Mouse (Mus musculus) CH12.LX (cell line): ENCODE results near the gene Rasal3. TPM values are rescaled to one million over a fixed set of nuclear protein-coding genes. Genes with fewer than 3 reads are reported as not detected.

Source experiments
- DNase-seq: peaks from one replicate; pipeline ENCODE4 v3.0.0-alpha.2; 2013; ENCODE audit errors: extremely low read depth
- H3K27ac ChIP-seq: 2 replicates; pipeline ENCODE4 v1.5.1; 2012; ENCODE audit warnings: low read depth, mild to moderate bottlenecking, control low read depth, moderate library complexity; ENCODE audit not compliant: insufficient read depth
- H3K27me3 ChIP-seq: replicated peaks from 2 replicates; pipeline ENCODE3; 2012; ENCODE audit warnings: inconsistent platforms
- H3K36me3 ChIP-seq, 2 experiments: replicated peaks in 1 of 2; 2 replicates each; pipeline versions ENCODE3 to v1.6.1; 2012; ENCODE audit warnings: inconsistent platforms in 1 of 2, low read length in 1 of 2, mild to moderate bottlenecking in 1 of 2, mixed read lengths in 1 of 2, moderate library complexity in 1 of 2; ENCODE audit not compliant: control insufficient read depth in 1 of 2, insufficient read depth in 1 of 2
- H3K4me1 ChIP-seq, 2 experiments: 2 replicates each; pipeline ENCODE4 v1.6.1; 2012; ENCODE audit warnings: inconsistent platforms in 1 of 2, moderate library complexity in 1 of 2; ENCODE audit not compliant: insufficient read depth in 2 of 2, control insufficient read depth in 1 of 2
- H3K4me2 ChIP-seq: 2 replicates; pipeline ENCODE4 v1.6.1; 2012; ENCODE audit warnings: low read depth, mild to moderate bottlenecking, control low read depth; ENCODE audit not compliant: poor library complexity, insufficient read depth, severe bottlenecking
- H3K4me3 ChIP-seq, 3 experiments: fragments of 150-350 bp in 1 of 3; sonication (generic) in 1 of 3; replicated peaks in 1 of 3; 2 replicates each; pipeline versions ENCODE3 to v1.5.1; 2011 to 2012; ENCODE audit warnings: low read depth in 2 of 3, low read length in 2 of 3, mild to moderate bottlenecking in 2 of 3, moderate library complexity in 2 of 3, control low read depth in 1 of 3, improper control_type of control experiment in 1 of 3, inconsistent platforms in 1 of 3, mixed read lengths in 1 of 3; ENCODE audit not compliant: poor library complexity in 1 of 3
- H3K79me2 ChIP-seq: replicated peaks from 2 replicates; pipeline ENCODE4 v1.6.1; 2012; ENCODE audit warnings: mild to moderate bottlenecking, moderate library complexity; ENCODE audit not compliant: control insufficient read depth, poor library complexity, insufficient read depth, severe bottlenecking; ENCODE audit errors: extremely low read depth
- H3K9ac ChIP-seq: 2 replicates; pipeline ENCODE4 v1.6.1; 2012; ENCODE audit warnings: low read depth, mild to moderate bottlenecking, control low read depth, moderate library complexity; ENCODE audit not compliant: insufficient read depth
- H3K9me3 ChIP-seq: replicated peaks from 2 replicates; pipeline ENCODE3; 2012; ENCODE audit warnings: low read length, inconsistent platforms, mixed read lengths
- CHD2 ChIP-seq: IDR thresholded peaks from 2 replicates; pipeline ENCODE4 v1.6.1; 2011; ENCODE audit warnings: low read length, improper control_type of control experiment
- CTCF ChIP-seq, 2 experiments: IDR thresholded peaks in 1 of 2; conservative IDR thresholded peaks in 1 of 2; 2 replicates each; pipeline ENCODE4 v1.5.1; 2011 to 2012; ENCODE audit warnings: low read depth in 2 of 2, low read length in 2 of 2, improper control_type of control experiment in 1 of 2, inconsistent platforms in 1 of 2, mild to moderate bottlenecking in 1 of 2, moderate library complexity in 1 of 2
- ELF1 ChIP-seq: IDR thresholded peaks from 2 replicates; pipeline ENCODE4 v1.6.1; 2014; ENCODE audit warnings: low read depth, mild to moderate bottlenecking, inconsistent platforms, low read length, improper control_type of control experiment
- EP300 ChIP-seq: IDR thresholded peaks from 2 replicates; pipeline ENCODE4 v1.6.1; 2011; ENCODE audit warnings: low read length, improper control_type of control experiment
- ETS1 ChIP-seq: conservative IDR thresholded peaks from 2 replicates; pipeline ENCODE4 v1.6.1; 2012; ENCODE audit warnings: low read depth, mild to moderate bottlenecking, inconsistent platforms, low read length, improper control_type of control experiment, moderate library complexity
- GABPA ChIP-seq: IDR thresholded peaks from 2 replicates; pipeline ENCODE4 v1.6.1; 2012; ENCODE audit warnings: low read depth, low read length, improper control_type of control experiment, inconsistent platforms; ENCODE audit not compliant: insufficient replicate concordance
- IRF4 ChIP-seq: IDR thresholded peaks from 2 replicates; pipeline ENCODE4 v1.6.1; 2014; ENCODE audit warnings: low read depth, mild to moderate bottlenecking, inconsistent platforms, low read length, improper control_type of control experiment
- JUN ChIP-seq: IDR thresholded peaks from 2 replicates; pipeline ENCODE4 v1.6.1; 2011; ENCODE audit warnings: low read depth, mild to moderate bottlenecking, low read length, improper control_type of control experiment, moderate library complexity; ENCODE audit not compliant: insufficient read depth
- KAT2A ChIP-seq: IDR thresholded peaks from 2 replicates; pipeline ENCODE4 v1.6.1; 2012; ENCODE audit warnings: low read length, improper control_type of control experiment, inconsistent platforms; ENCODE audit not compliant: insufficient replicate concordance
- MAFK ChIP-seq: IDR thresholded peaks from 2 replicates; pipeline ENCODE4 v1.6.1; 2011; ENCODE audit warnings: low read length, improper control_type of control experiment; ENCODE audit not compliant: insufficient replicate concordance
- MAZ ChIP-seq: IDR thresholded peaks from 2 replicates; pipeline ENCODE4 v1.6.1; 2012; ENCODE audit warnings: low read depth, mild to moderate bottlenecking, inconsistent platforms, low read length, improper control_type of control experiment, moderate library complexity
- NELFE ChIP-seq: IDR thresholded peaks from 2 replicates; pipeline ENCODE4 v1.6.1; 2011; ENCODE audit warnings: low read depth, low read length, improper control_type of control experiment
- NRF1 ChIP-seq: IDR thresholded peaks from 2 replicates; pipeline ENCODE4 v1.6.1; 2014; ENCODE audit warnings: low read depth, mild to moderate bottlenecking, inconsistent platforms, low read length, improper control_type of control experiment, moderate library complexity
- RAD21 ChIP-seq: IDR thresholded peaks from 2 replicates; pipeline ENCODE4 v1.6.1; 2011; ENCODE audit warnings: low read depth, mild to moderate bottlenecking, low read length, improper control_type of control experiment, moderate library complexity
- SIN3A ChIP-seq: IDR thresholded peaks from 2 replicates; pipeline ENCODE4 v1.6.1; 2012; ENCODE audit warnings: low read length, improper control_type of control experiment, inconsistent platforms
- SMC3 ChIP-seq: IDR thresholded peaks from 2 replicates; pipeline ENCODE4 v1.6.1; 2011; ENCODE audit warnings: low read depth, low read length, improper control_type of control experiment
- TBP ChIP-seq: conservative IDR thresholded peaks from 2 replicates; pipeline ENCODE4 v1.6.1; 2011; ENCODE audit warnings: low read depth, low read length, improper control_type of control experiment
- UBTF ChIP-seq: IDR thresholded peaks from 2 replicates; pipeline ENCODE4 v1.6.1; 2012; ENCODE audit warnings: low read depth, mild to moderate bottlenecking, inconsistent platforms, low read length, improper control_type of control experiment, moderate library complexity
- USF2 ChIP-seq: conservative IDR thresholded peaks from 2 replicates; pipeline ENCODE4 v1.6.1; 2011; ENCODE audit warnings: low read depth, low read length, improper control_type of control experiment
- ZC3H11A ChIP-seq: IDR thresholded peaks from 2 replicates; pipeline ENCODE4 v1.6.1; 2012; ENCODE audit warnings: low read depth, mild to moderate bottlenecking, inconsistent platforms, low read length, improper control_type of control experiment
- ZMIZ1 ChIP-seq: IDR thresholded peaks from 2 replicates; pipeline ENCODE4 v1.6.1; 2012; ENCODE audit warnings: low read depth, mild to moderate bottlenecking, inconsistent platforms, low read length, improper control_type of control experiment
- dilution Hi-C: fragments of 300-500 bp; cut with MboI; formaldehyde crosslinking; loops from 2 replicates; pipeline ENCODE4 v1.14.3; 2020; ENCODE audit warnings: low sequenced_read_pairs; ENCODE audit not compliant: extremely low pct_unique_long_range_greater_than_20kb, extremely low pct_ligation_motif_present
- in situ Hi-C: fragments of 300-500 bp; cut with MboI; formaldehyde crosslinking; loops from 3 replicates; pipeline ENCODE4 v1.14.3; 2019; ENCODE audit warnings: low sequenced_read_pairs, low pct_ligation_motif_present, low pct_unique_long_range_greater_than_20kb, mixed read lengths
- polyA plus RNA-seq: library from polyadenylated mRNA; unstranded; fragments of >175 nt; gene quantifications from 2 replicates; pipeline ENCODE4 v1.2.1, GENCODE M21; 2012; ENCODE audit warnings: low read depth; ENCODE audit not compliant: insufficient read length
- total RNA-seq, 2 experiments: library from RNA; depleted of rRNA; stranded (reverse); fragments of 300-350 nt in 1 of 2; fragments of >200 nt in 1 of 2; gene quantifications; 2 replicates each; pipeline ENCODE4 v1.2.3; 2012 to 2014

Rasal3 gene
- total and polyA plus RNA-seq, 3 experiments: 18.1 to 83.2 (median 27.5) TPM

- H3K36me3 ChIP-seq: no peaks in the 10 kb centered on the region
- no peak overlapping the region for H3K27ac ChIP-seq
- no peak overlapping the region for H3K4me2 ChIP-seq
- no peaks in the 10 kb centered on the region for H3K79me2 ChIP-seq
- peaks cover 10% of the 10 kb centered on the region for H3K9me3 ChIP-seq
- in situ Hi-C loops: no loop called here
- H3K9ac ChIP-seq: no peak overlapping the region
- no peak for TF ChIP-seq KAT2A
- TF ChIP-seq EP300: no peak
- no peak for TF ChIP-seq IRF4
- no peak for TF ChIP-seq TBP
- no peak for TF ChIP-seq NRF1
- TF ChIP-seq NELFE: no peak
- TF ChIP-seq JUN: no peak
- no peak for TF ChIP-seq MAFK
- no peak for TF ChIP-seq UBTF
- no peak for TF ChIP-seq USF2
- no peak for TF ChIP-seq GABPA
- TF ChIP-seq ELF1: no peak
- no peak for TF ChIP-seq ZMIZ1
- TF ChIP-seq SIN3A: no peak
- no peak for TF ChIP-seq ETS1
- TF ChIP-seq SMC3: no peak
- TF ChIP-seq CHD2: no peak
- TF ChIP-seq MAZ: no peak
- TF ChIP-seq ZC3H11A: no peak
- no peak for TF ChIP-seq RAD21
- H3K4me1 ChIP-seq: no peaks in the 10 kb centered on the region
- no peak for DNase-seq
- H3K27me3 ChIP-seq: peaks cover 2% of the 10 kb centered on the region
- dilution Hi-C loops: no loop called here
- no peak overlapping the region for H3K4me3 ChIP-seq
Observed at GRCm38 (mm10) chr17:32450844-32451537, 47.6 kb upstream of the Rasal3 start.

- in situ Hi-C loops (no loop called here), dilution Hi-C loops (no loop called here)
- H3K4me1 ChIP-seq: peaks cover 2 to 3% of the 10 kb centered on the region in 2 experiments; a peak in 1 of 4 replicates
- peaks cover 10% of the 10 kb centered on the region for H3K9me3 ChIP-seq
- no peak for DNase-seq
- H3K36me3 ChIP-seq: no peaks in the 10 kb centered on the region
- no peak overlapping the region for H3K4me2 ChIP-seq
- no peak overlapping the region for H3K4me3 ChIP-seq
- peaks cover 2% of the 10 kb centered on the region for H3K27me3 ChIP-seq
- no peak overlapping the region for H3K27ac ChIP-seq
- H3K79me2 ChIP-seq: no peaks in the 10 kb centered on the region
- H3K9ac ChIP-seq: no peak overlapping the region
- 0 out of 4 replicates have a peak, but pooled peaks of 1 of the 2 experiments have one; percentile 8 for TF ChIP-seq CTCF (conservative IDR thresholded peaks at IDR 0.05 in 1 of 2, IDR thresholded peaks at IDR 0.05 in 1 of 2; ENCODE audit: low read depth in 2 of 2, low read length in 2 of 2)
- TF ChIP-seq NRF1: no peak
- TF ChIP-seq, all 38 proteins: peak for 1
Observed at GRCm38 (mm10) chr17:32449042-32449441, 45.7 kb upstream of the Rasal3 start.
